Mouse (Mus musculus) adrenal gland, postnatal 10 days (tissue): ENCODE measurements around the gene Cachd1. TPM values are rescaled to one million over a fixed set of nuclear protein-coding genes. Genes with fewer than 3 reads are reported as not detected.

Source experiments
- DNase-seq: peaks from one replicate; pipeline ENCODE4 v3.0.0; 2021; ENCODE audit warnings: mixed read lengths
- total RNA-seq, 2 experiments: library from RNA; stranded (reverse); gene quantifications; 2 replicates each; pipeline ENCODE4 v1.2.3; 2021

Cachd1 gene
- total RNA-seq, 2 experiments from 2014 or later = 6.8 to 8.9 TPM

DNA sequence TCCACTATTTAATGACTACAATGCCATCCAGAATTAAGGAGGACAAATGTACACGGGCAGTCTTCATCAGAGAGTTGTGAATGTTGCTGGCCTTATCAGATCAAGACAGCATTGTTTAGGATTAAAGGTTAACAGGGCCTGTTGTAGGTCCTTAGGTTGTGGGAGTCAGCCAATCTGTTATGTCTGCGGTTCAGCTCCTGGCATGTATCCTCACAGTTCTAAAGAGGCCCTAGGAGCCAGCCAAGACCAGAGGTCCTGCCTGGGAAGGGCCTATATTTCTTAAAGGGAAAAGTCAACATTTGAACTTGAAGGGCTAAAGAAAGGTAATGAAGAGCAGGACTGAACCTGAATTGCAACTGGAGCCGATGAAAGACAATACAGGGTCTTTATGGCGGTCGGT is 13.7 kb downstream of the Cachd1 start:
- DNase-seq = no peak

DNA sequence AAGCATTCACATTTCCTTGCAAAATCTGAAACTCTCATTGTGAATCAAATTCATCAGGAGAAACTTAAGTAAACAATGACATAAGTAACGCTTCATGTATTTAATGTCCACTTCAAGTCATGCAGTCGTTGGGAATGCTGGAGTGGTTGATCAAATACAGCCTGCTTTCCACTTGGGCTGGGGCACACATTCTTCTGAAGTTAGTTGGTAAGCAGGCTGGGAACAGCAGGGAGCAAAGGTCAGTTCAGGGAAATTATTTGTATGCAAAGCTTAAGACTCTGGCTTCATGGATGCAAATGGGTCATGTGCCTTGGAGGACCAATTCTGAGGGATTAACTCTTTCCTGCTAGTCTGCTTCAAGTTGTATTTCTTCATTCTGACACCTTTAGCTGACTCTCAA is 16.7 kb downstream of the Cachd1 start:
- no peak for DNase-seq

GRCm38 (mm10) chr4:100795523-100795922 is 19.0 kb downstream of the Cachd1 start:
- DNase-seq = no peak

DNA sequence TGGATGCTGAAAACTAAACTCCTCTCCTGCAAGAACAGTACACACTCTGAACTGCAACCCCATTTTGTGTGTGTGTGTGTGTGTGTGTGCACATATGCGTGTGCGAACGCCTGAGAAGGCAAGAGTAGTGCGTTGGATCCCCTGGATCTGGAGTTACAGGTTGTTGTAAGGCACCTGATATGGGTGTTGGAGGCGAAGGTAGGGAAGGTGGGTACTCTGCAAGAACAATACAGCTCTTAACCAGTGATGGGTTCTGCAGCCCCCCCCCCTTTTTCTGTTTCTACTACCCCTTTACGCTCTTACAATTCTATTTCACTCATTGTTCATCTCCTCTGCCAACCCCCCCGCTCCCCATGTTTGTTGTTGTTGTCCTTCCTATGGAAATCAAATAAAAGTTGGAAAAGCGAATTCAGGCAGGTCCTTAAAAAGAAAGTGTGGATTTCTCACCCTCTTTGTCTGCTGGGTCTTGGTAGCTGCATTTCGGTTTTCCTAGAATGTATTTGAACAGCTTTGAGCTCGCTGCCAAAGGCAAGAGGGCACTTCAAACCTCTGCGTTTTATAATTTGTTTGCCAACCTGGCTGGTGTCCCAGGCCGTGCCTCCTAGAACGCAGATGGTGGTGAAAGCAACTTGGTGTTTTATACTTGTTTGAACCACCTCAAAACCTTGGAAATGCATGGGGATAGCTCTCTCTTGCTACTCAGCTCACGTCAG is 24.4 kb downstream of the Cachd1 start:
- DNase-seq = peak; percentile 63

GRCm38 (mm10) chr4:100801443-100801786 is 24.9 kb downstream of the Cachd1 start:
- DNase-seq = no peak

- DNase-seq = no peak
Observed at GRCm38 (mm10) chr4:100811057-100811695, 34.7 kb downstream of the Cachd1 start.

- DNase-seq = no peak
Observed at GRCm38 (mm10) chr4:100811802-100812510, 35.5 kb downstream of the Cachd1 start.

GRCm38 (mm10) chr4:100813767-100814461 is 37.4 kb downstream of the Cachd1 start:
- DNase-seq = no peak

GRCm38 (mm10) chr4:100819238-100819637 is 42.8 kb downstream of the Cachd1 start:
- DNase-seq = no peak

DNA sequence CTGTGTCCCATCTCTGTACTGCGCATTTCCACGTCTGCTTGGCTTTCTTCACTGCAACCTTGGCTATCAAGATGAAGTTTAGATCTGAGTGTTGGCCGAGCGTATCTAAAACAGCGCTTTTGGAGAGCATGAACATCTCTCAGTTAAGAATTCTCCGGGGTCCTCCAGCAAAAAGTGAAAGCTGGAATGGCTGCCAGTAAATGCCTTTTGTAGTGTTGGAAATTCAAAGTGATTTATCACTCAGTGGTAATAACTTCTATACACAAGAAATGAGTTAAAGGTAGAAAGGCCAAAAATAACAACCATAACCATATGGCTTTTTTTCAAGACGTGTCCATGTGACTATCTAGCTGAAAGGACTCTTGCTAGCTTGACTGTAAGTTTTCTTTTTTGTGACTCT is 46.1 kb downstream of the Cachd1 start:
- no peak for DNase-seq

DNA sequence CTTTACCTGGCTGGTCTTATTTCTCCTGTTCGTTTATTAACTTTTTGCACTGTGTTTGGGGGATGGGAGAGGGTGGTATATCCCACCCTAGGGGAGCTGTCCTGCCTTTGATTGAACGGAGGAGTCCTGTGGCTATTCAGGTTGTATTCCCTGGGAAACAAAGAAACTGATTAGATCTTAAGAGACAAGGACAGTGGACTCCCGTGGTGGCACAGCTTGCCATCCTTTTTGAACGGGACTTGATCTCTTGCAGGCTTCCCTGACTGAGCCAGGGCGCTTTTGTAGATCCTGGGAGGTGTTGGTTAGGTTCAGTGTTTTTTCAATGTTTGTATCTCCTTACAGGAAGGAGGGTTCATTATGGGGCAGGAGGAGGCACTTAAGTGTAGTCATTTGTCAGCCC is 50.9 kb downstream of the Cachd1 start:
- no peak for DNase-seq

GRCm38 (mm10) chr4:100828737-100829136 is 52.3 kb downstream of the Cachd1 start:
- no peak for DNase-seq

GRCm38 (mm10) chr4:100837205-100837604 is 60.7 kb downstream of the Cachd1 start:
- DNase-seq = no peak

DNA sequence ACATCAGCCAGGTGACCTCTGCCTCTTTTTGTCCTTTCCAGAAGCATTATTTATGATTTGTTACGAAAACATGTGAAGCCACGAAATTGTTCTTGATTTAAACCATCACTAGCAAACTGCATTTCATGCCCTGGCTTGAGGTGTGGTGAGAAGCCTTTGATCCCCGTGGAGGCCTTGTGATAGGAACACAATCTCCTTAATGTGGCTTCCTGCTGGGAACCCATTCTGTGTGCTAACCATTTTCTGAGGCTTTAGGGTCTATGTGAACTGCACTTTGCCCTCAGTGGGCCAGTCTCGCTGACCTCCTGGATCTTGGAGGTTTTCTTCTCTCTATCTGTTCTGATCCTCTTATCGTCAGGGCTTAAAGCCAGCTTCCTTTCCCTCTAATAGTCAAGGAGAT is 66.2 kb downstream of the Cachd1 start:
- DNase-seq = no peak

GRCm38 (mm10) chr4:100843119-100843518 is 66.6 kb downstream of the Cachd1 start:
- no peak for DNase-seq

DNA sequence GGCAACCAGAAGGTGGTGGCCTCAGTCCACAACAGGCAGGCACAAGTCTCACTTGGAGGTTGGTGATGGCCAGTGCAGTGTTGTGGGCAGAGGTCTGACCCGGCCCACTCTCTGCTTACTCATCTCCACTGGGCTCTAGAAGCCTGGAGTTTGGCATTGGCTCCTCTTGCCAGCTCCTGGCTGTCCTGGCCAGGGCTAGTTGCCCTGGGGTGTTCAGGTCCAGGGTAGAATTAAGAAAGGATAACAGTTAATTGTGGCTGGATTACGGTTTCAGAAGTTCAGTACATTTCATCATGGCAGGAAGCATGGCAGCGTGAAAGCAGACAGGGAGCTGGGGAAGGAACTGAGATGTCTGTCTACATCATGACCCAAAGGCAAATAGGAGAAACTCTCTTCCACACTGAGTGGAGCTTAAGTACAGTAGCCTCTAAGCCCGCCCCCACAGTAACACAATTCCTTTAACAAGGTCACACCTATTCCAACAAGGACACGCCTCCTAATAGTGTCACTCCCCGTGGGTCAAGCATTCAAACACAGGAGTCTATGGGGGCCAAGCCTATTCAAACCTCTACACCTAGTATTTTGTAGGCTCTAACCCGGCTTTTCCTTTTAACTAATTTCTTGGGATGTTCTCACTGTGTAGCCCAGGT is 74.5 kb downstream of the Cachd1 start:
- no peak for DNase-seq

DNA sequence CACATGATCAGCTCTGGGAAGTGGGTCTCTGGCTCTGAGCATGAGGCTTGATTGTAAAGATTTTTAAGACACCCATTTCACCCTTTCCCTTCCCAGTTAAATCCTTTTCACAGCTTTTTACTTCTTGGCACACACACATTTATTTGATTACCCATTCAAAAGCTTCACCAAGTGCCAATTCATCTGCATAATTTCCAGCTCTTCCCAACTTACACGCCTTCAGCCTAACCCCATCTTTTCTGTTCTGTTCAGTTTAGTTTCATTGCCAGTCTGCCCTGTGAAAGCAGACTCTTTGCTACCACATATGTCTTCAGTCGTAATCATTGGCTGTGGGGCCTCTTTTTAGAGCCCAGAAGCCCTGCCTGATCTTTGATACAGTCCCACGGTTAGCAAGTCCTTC is 76.0 kb downstream of the Cachd1 start:
- no peak for DNase-seq

DNA sequence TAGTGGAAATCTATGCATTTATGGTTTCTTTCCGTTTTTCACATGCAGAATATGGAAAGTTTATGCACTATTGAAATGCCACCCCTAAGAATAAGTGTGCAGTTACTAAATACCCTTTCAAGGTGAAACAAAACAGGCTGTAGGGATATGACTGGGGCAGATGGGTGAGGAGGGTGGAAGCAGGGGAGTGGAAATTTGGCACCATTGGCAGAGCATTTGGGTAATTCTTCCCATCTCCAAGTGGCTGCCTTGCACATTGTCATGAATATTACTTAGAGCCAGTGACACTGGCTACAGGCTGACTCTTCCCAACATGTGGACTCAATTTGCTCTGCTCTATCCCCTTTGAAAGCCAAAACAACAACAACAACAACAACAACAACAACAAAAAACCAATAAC is 77.0 kb downstream of the Cachd1 start:
- DNase-seq = no peak

GRCm38 (mm10) chr4:100855373-100855772 is 78.9 kb downstream of the Cachd1 start:
- DNase-seq = no peak

DNA sequence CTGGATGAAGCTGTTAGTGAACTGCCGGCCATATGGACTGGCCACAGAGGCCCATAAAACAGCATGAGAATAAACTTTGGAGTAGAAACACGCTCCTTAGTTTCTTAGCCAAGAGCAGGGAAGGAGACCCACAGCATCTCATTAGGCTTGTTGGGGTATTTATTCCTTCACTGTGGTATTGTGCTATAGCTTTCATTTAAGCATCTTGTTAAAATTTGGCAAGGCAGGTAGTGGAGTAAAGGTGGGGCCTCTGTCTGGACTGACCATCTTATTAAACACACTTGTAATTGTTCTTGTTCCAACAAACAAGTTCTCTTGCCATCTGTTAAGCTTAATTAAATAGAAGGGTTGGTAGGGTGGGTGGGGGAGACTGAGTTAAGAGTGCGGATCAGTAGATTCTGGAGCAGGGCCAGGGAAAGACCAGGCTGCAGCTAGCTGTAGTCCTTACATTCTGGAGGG is 81.0 kb downstream of the Cachd1 start:
- DNase-seq = no peak

DNA sequence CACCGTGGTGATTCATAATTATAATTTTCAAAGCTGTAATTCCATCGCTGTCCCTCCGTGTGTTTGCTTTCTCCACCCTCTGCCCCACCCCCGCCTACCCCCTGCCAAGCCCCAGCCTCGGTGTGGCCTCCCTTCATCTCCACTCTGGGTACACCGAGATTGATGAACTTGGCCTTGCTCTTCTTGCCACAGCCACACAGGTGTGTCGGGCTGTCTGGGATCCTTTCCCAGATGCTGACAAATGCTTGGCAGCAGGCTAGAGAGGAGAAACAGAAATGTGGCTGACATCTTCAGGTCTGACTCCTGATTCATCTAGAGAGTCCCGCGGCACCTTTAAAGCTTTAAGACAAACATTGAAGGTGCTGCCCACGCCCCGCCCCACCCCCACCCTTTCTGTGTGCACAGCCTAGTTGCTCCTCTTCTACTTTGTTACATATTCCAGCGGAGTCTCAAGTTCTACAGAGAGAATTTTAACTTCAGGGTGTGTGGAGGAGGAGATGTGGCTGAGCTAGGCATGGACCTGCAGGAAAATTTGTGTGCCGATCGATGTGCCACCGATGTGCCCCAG is 87.5 kb downstream of the Cachd1 start:
- DNase-seq = peak; percentile 5

DNA sequence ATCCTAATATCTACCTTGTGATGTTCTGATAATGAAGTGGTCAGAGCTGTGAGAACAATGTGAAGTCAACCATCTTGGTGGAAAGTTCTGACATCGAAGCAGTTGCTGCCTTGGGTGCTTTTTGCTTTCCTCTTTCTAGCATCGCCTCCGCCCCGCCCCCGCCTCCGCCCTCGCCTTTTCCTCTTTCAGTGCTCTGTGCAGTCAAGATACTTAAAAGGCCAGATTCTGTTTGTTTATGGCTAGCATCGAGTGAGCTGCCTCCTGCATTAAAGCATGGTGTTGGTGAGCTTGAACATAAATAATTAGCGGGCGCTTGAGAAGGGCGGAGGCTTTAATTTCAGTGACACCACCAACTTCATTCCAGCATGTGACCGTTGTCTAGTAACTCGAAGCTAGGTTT is 88.9 kb downstream of the Cachd1 start:
- no peak for DNase-seq
